Mouse (Mus musculus) lung, embryonic 14.5 days (tissue): ENCODE measurements at regions not wholly inside any gene's neighbourhood (a gene's known extent, or its start where the extent isn't known, plus 50 kb on each side); places are given as distances from the start of the nearest gene placed in this dataset.

Experiments used
- ATAC-seq: fragments of 200-750 bp; cut with Nextera tagmentation; 2 replicates; pipeline ENCODE4 v1.8.0; 2017; ENCODE audit warnings: mild to moderate bottlenecking, moderate TSS enrichment, moderate library complexity; ENCODE audit not compliant: insufficient read depth
- DNase-seq: peaks from one replicate; pipeline ENCODE4 v3.0.0-alpha.2; 2015
- H3K27ac ChIP-seq: fragments of 300-500 bp; sonication (generic); 2 replicates; pipeline ENCODE4 v1.5.1; 2014; ENCODE audit warnings: low read depth, mild to moderate bottlenecking, moderate library complexity
- H3K27me3 ChIP-seq: fragments of 300-500 bp; sonication (generic); 2 replicates; pipeline ENCODE4 v1.6.1; 2014; ENCODE audit warnings: low read length, control low read depth; ENCODE audit not compliant: insufficient read depth
- H3K36me3 ChIP-seq: fragments of 300-500 bp; sonication (generic); 2 replicates; pipeline ENCODE4 v1.6.1; 2014; ENCODE audit warnings: control low read depth; ENCODE audit not compliant: insufficient read depth
- H3K4me1 ChIP-seq: fragments of 300-500 bp; sonication (generic); 2 replicates; pipeline ENCODE4 v1.6.1; 2014; ENCODE audit warnings: antibody characterized with exemption, control low read depth; ENCODE audit not compliant: insufficient read depth
- H3K4me2 ChIP-seq: fragments of 300-500 bp; sonication (generic); 2 replicates; pipeline ENCODE4 v1.6.1; 2014; ENCODE audit warnings: mild to moderate bottlenecking
- H3K4me3 ChIP-seq: fragments of 300-500 bp; sonication (generic); 2 replicates; pipeline ENCODE4 v1.5.1; 2014; ENCODE audit warnings: low read depth, low read length
- H3K9ac ChIP-seq: fragments of 300-500 bp; sonication (generic); 2 replicates; pipeline ENCODE4 v1.6.1; 2014
- H3K9me3 ChIP-seq: fragments of 300-500 bp; sonication (generic); 2 replicates; pipeline ENCODE4 v1.6.1; 2016; ENCODE audit warnings: low read depth, low read length, control low read depth
- CTCF ChIP-seq: IDR thresholded peaks from 2 replicates; pipeline ENCODE4 v1.5.1; 2016; ENCODE audit warnings: antibody characterized with exemption, low read depth
- WGBS: fragments of 180-500 bp; shearing (Covaris S2); extraction: QIAGEN DNeasy Blood & Tissue Kit; methylation state at CpG from one replicate; pipeline ENCODE4 v1.1.7; 2014; 5-methylcytosine and 5-hydroxymethylcytosine counted together

DNA sequence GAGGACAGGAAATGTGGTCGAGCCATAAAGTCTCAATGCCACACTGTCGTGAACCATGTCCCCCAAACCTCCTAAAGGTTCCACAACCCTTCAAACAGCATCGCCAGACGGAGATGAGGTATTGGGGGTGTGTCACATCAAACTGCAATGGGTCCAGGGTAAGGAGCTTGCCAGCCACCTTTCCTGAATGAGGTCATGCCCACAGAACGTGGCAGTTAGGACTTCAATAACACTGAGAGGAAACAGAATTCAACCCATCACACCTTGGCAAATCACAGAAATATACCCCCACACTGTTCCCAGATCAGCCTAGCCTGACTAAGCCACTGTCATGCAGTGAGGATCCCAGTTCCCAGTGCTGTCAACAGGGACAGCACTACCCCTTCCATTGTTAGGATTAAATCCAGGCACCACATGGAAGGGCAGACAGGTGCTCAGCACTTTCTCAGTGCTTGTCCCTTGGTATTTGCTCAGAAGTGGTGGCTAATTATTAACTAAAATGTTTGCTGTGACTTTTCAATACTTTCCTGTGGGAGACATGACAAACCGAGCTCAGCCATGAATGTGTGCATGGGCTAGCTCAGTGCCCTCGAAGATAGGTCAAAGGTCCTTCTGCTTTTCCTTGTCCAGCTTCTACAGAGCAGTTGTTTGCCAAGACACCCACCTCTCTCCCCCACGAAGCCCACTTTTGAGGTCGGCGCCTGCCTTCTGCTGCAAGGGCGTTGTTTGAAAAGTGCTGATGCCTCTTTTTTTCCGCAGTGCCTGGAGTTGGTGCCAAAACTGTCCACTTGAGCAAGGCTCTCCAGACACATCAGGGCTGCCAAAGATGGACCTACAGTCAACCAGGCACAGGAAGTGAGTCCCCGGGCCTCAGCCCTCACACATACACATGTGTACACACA is 525.7 kb downstream of the Bnc2 start:
- Histone ChIP-seq H3K36me3 (no peaks in the 10 kb centered on the region), H3K4me3 (no peak overlapping the region), H3K27me3 (no peaks in the 10 kb centered on the region), H3K9ac (no peak overlapping the region), H3K27ac (peak overlapping the region; percentile 42; the same call in 1 of the 2 replicates), H3K4me1 (peaks cover 14% of the 10 kb centered on the region), H3K4me2 (no peak overlapping the region), H3K9me3 (no peaks in the 10 kb centered on the region)
- peak; percentile 76; the same call in 1 of the 2 replicates for ATAC-seq
- 31% methylated on average over 13 of the region's 13 CpGs for WGBS
- DNase-seq = peak; percentile 84
- TF ChIP-seq CTCF = no peak

DNA sequence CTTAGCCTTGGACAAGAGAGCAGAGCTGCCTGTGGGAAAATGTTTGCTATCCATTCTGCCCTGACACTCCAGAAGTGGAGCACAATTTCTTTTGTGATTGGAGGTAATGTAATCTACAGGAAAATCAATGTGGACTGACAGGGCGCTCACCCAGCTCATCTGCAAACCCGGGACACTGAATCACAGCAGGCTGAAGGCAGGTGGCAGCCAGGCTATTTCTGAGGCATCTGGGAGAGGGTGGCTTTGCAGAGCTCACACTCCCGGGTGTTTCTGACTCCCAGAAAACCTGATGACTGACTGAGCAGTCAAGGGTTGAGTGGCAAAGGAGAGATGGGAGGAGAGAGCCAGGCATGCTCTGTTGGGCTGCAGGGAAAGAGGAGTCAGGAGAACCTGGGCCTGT is 524.4 kb downstream of the Bnc2 start:
- H3K27ac ChIP-seq = no peak overlapping the region; the same call in 1 of the 2 replicates
- H3K9me3 ChIP-seq = no peaks in the 10 kb centered on the region
- ATAC-seq (no peak), DNase-seq (no peak)
- H3K36me3 ChIP-seq = no peaks in the 10 kb centered on the region
- H3K9ac ChIP-seq = no peak overlapping the region
- H3K27me3 ChIP-seq = no peaks in the 10 kb centered on the region
- WGBS = 32% methylated on average over 3 of the region's 3 CpGs
- H3K4me3 ChIP-seq = no peak overlapping the region
- TF ChIP-seq CTCF = no peak
- H3K4me2 ChIP-seq = no peak overlapping the region
- peaks cover 14% of the 10 kb centered on the region for H3K4me1 ChIP-seq

DNA sequence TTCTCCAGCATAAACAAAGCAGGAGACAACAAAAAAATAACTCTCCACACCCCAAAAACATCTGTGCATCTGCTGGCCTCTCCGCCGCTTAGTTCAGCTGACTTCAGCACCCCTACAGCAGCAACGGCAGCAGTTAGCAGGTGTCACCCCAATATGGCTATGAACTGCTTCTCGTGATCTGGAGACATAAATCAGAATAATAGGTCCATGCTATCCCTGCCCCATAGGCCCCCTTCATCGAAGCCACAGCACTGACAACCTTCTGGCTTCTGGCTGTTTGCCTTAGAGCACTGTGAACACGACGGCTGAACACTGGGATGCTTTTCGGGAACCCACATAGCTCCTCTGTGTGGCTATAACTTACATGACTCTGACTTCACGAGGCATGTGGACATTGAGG is 523.8 kb downstream of the Bnc2 start:
- DNase-seq (no peak), ATAC-seq (no peak)
- Histone ChIP-seq H3K4me3 (no peak overlapping the region), H3K36me3 (no peaks in the 10 kb centered on the region), H3K27ac (no peak overlapping the region), H3K4me2 (no peak overlapping the region), H3K27me3 (no peaks in the 10 kb centered on the region), H3K9ac (no peak overlapping the region), H3K4me1 (peaks cover 14% of the 10 kb centered on the region), H3K9me3 (no peaks in the 10 kb centered on the region)
- no peak for TF ChIP-seq CTCF
- 55% methylated on average over 9 of the region's 9 CpGs for WGBS

DNA sequence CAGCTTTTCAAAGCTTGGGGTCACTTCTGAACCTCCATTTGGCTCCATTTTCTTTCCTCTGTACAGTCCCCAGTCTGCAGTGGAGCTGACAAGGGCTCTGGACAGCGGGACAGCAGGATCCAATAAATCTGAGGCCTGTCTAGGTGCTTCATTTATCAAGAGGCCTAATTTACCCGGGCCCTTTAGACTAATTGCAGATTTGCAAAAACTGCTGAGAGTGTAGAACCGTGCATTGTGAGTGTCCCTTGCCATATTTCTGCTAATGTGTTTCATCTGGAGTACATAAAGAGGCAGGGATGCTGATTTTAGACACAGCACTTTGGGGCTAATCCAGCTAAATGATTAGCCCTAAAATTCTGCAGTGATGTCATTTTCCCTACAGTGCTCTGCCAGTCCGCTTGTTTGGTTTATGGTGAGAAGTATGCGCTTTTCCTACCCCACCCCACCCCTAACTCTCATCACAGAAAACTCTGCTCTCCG is 523.1 kb downstream of the Bnc2 start:
- H3K36me3 ChIP-seq = no peaks in the 10 kb centered on the region
- H3K4me3 ChIP-seq = no peak overlapping the region
- no peak overlapping the region for H3K9ac ChIP-seq
- no peak overlapping the region for H3K27ac ChIP-seq
- TF ChIP-seq CTCF = no peak
- DNase-seq (peak; percentile 54), ATAC-seq (peak; percentile 36; the same call in 1 of the 2 replicates)
- WGBS = 27% methylated on average over 6 of the region's 6 CpGs
- H3K9me3 ChIP-seq = no peaks in the 10 kb centered on the region
- no peak overlapping the region for H3K4me2 ChIP-seq
- peaks cover 14% of the 10 kb centered on the region for H3K4me1 ChIP-seq
- H3K27me3 ChIP-seq = no peaks in the 10 kb centered on the region

DNA sequence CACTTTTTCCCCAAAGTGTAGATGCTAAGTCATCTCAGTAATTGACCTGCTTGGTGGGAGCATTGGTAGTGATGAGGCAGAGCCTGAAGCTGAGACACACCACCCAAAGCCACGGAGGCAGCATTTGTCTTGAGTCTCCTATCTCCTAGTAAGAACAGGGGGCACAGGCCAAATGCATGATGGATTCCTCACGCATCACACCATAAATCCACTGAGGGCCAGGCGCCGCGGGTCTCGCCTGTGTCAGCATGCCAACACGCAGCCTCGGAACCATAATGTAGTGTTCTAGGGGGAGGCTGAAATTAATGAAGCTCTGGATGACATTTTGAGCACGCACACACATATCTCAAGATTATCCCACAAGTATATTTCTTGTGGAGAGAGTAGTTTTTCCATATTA is 521.5 kb downstream of the Bnc2 start:
- TF ChIP-seq CTCF = no peak
- Histone ChIP-seq H3K4me1 (peaks cover 14% of the 10 kb centered on the region), H3K36me3 (no peaks in the 10 kb centered on the region), H3K27me3 (no peaks in the 10 kb centered on the region), H3K9ac (no peak overlapping the region), H3K4me3 (no peak overlapping the region), H3K4me2 (no peak overlapping the region), H3K9me3 (no peaks in the 10 kb centered on the region), H3K27ac (no peak overlapping the region)
- 55% methylated on average over 9 of the region's 9 CpGs for WGBS
- ATAC-seq (no peak), DNase-seq (peak; percentile 56)

DNA sequence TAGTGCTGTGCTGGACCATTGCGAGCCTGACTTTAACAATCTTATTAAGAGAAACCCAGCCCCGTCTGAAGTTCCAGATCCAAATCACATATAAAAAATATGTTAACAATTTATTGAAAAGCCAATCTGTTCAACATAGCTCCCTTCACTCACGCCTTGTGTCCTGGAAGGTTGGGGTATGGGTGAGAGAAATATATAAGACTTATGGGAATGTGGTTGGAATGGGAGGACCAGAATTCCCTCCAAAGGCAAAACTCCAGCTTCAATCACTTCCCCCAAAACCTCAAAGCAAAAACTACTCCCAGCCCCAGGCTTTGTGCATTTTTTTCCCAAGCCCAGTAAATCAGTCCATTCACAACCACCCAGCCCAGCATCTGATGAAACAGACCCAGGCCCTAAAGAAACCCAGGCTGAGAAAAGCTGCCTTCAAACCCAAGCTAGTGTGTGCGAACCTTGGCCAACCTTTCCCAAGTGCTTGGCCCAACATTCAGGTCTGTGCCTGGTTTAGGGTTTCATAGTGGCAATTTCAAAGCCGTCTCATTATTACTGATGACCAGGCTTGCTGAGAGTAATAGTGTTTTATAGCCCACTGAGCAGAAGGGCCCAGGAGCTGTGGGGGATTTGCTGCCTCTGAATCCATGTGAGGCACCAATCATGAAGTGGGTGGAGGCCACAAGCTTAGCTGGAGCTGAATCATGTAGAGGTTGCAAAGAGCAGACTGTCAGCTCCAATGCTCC is 517.0 kb downstream of the Bnc2 start:
- ATAC-seq = no peak
- H3K27me3 ChIP-seq = no peaks in the 10 kb centered on the region
- H3K4me2 ChIP-seq = no peak overlapping the region
- no peak for DNase-seq
- no peaks in the 10 kb centered on the region for H3K36me3 ChIP-seq
- H3K4me3 ChIP-seq = no peak overlapping the region
- H3K4me1 ChIP-seq = no peaks in the 10 kb centered on the region; the same call in 1 of the 2 replicates
- WGBS = 86% methylated on average over 5 of the region's 5 CpGs
- TF ChIP-seq CTCF = no peak
- H3K27ac ChIP-seq = no peak overlapping the region
- H3K9me3 ChIP-seq = no peaks in the 10 kb centered on the region
- H3K9ac ChIP-seq = no peak overlapping the region

DNA sequence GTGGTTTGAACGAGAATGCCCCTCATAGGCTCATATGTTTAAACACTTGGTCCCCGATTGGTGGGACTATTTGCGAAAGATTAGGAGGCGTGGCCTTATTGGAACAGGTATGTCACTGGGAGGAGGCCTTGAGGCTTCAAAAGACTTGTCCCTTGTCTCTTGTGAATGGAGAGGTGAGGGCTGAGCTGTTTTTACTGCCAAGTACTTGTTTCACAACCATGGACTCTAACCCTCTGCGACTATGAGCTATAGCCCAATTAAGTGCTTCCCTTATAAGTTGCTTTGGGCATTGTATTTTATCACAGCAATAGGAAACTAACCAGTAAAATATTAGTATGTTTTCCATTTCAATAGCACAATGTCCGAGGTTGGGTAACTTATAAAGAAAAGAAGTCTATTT is 511.7 kb downstream of the Bnc2 start:
- WGBS = 87% methylated on average over 6 of the region's 6 CpGs
- H3K4me2 ChIP-seq = no peak overlapping the region
- no peak overlapping the region for H3K9ac ChIP-seq
- H3K9me3 ChIP-seq = no peaks in the 10 kb centered on the region
- no peak overlapping the region for H3K4me3 ChIP-seq
- no peaks in the 10 kb centered on the region for H3K4me1 ChIP-seq
- ATAC-seq (no peak), DNase-seq (no peak)
- no peaks in the 10 kb centered on the region for H3K36me3 ChIP-seq
- H3K27me3 ChIP-seq = no peaks in the 10 kb centered on the region
- no peak overlapping the region for H3K27ac ChIP-seq
- TF ChIP-seq CTCF = no peak
